Comparison of ENCODE assay signal across 8 mouse cellular contexts in genomic region chr9:123528087-123528925, GRCm38 (mm10). TPM values are rescaled to one million over a fixed set of nuclear protein-coding genes. Genes with fewer than 3 reads are reported as not detected.
DNase-seq lines count a peak whose midpoint lies in the region; ATAC-seq lines count a peak whose summit lies in the region.

No protein-coding gene starts in this region.

- no peaks in the 10 kb centered on the region for H3K27me3 ChIP-seq in forebrain, embryonic 12.5 days
- no peaks in the 10 kb centered on the region for H3K27me3 ChIP-seq in limb, embryonic 13.5 days
- H3K27me3 ChIP-seq in stomach, embryonic 15.5 days (replicated peaks) = no peaks in the 10 kb centered on the region

- peaks cover 26% of the 10 kb centered on the region for H3K4me1 ChIP-seq in forebrain, embryonic 12.5 days
- H3K4me1 ChIP-seq in limb, embryonic 13.5 days = peaks cover 25% of the 10 kb centered on the region
- H3K4me1 ChIP-seq in stomach, embryonic 15.5 days = peaks cover 12% of the 10 kb centered on the region; the same call in 1 of the 2 replicates

- H3K4me2 ChIP-seq in forebrain, embryonic 12.5 days = peak overlapping the region; percentile 67
- peak overlapping the region; percentile 73 for H3K4me2 ChIP-seq in limb, embryonic 13.5 days (replicated peaks)
- peak overlapping the region; percentile 62 for H3K4me2 ChIP-seq in stomach, embryonic 15.5 days

- peak overlapping the region; percentile 96 for H3K4me3 ChIP-seq in forebrain, embryonic 12.5 days (replicated peaks)
- peak overlapping the region; percentile 97 for H3K4me3 ChIP-seq in limb, embryonic 13.5 days
- peak overlapping the region; percentile 98 for H3K4me3 ChIP-seq in stomach, embryonic 15.5 days (replicated peaks)

- ATAC-seq in forebrain, embryonic 12.5 days (ENCODE audit: low FRiP score) = no peak
- ATAC-seq in limb, embryonic 13.5 days (ENCODE audit: low FRiP score, low read depth) = no peak
- ATAC-seq in stomach, embryonic 15.5 days (ENCODE audit: insufficient read depth, low FRiP score, low read depth) = no peak

- H3K9me3 ChIP-seq in forebrain, embryonic 12.5 days = no peaks in the 10 kb centered on the region
- no peaks in the 10 kb centered on the region for H3K9me3 ChIP-seq in limb, embryonic 13.5 days
- H3K9me3 ChIP-seq in stomach, embryonic 15.5 days = no peaks in the 10 kb centered on the region

- no peaks in the 10 kb centered on the region for H3K36me3 ChIP-seq in forebrain, embryonic 12.5 days (replicated peaks)
- no peaks in the 10 kb centered on the region for H3K36me3 ChIP-seq in limb, embryonic 13.5 days
- H3K36me3 ChIP-seq in stomach, embryonic 15.5 days = no peaks in the 10 kb centered on the region

- 28% methylated on average over 6 of the region's 6 CpGs for WGBS in forebrain, embryonic 12.5 days
- WGBS in limb, embryonic 13.5 days = 31% methylated on average over 6 of the region's 6 CpGs
- 26% methylated on average over 6 of the region's 6 CpGs for WGBS in stomach, embryonic 15.5 days

- peak overlapping the region; percentile 66 for H3K9ac ChIP-seq in forebrain, embryonic 12.5 days
- peak overlapping the region; percentile 68 for H3K9ac ChIP-seq in limb, embryonic 13.5 days
- H3K9ac ChIP-seq in stomach, embryonic 15.5 days = peak overlapping the region; percentile 43

- H3K27ac ChIP-seq in forebrain, embryonic 12.5 days = peak overlapping the region; percentile 89
- peak overlapping the region; percentile 92 for H3K27ac ChIP-seq in limb, embryonic 13.5 days
- H3K27ac ChIP-seq in stomach, embryonic 15.5 days = peak overlapping the region; percentile 94

- intact Hi-C loops in left cerebral cortex, postnatal 10 days (cut with DNase I) = loop anchor here (5.0 kb wide), 2 partner anchors 271 to 371 kb away; no protein-coding TSS in a partner anchor

- peak; percentile 49 to 54 for DNase-seq in kidney, adult 8-10 months
- DNase-seq in kidney, adult 18-20 months = no peak
- DNase-seq in NIH3T3 (ENCODE audit: low read depth) = peak; percentile 57
- no peak for DNase-seq in Muller cell, postnatal 12 days (ENCODE audit: inconsistent ontology term)
- no peak for DNase-seq in left cerebral cortex, postnatal 10 days (ENCODE audit: extremely low spot score in 1 of 2, low spot score in 2 of 2)

RNA-seq across cellular contexts. Expression of gene Sacm1l, which starts 1.3 kb away (rescaled TPM):
- polyA plus RNA-seq in forebrain, embryonic 12.5 days (2016; fragmentation: Nextera tagmentation; extraction: Ambion mirVana) = 45.3 and 49.2 TPM in 2 replicates
- 48.5 and 52.7 TPM in 2 replicates for polyA plus RNA-seq in limb, embryonic 13.5 days (2015; fragmentation: Nextera tagmentation; extraction: Ambion mirVana)
- 52.3 and 56.5 TPM in 2 replicates for polyA plus RNA-seq in stomach, embryonic 15.5 days (2015; fragmentation: Nextera tagmentation; extraction: Ambion mirVana)
- 10 to 100 TPM; 42.4 to 46.1 TPM for total RNA-seq in left cerebral cortex, postnatal 10 days (2021)

RNA-seq across cellular contexts. Expression of gene Limd1, which starts 49.8 kb away (rescaled TPM):
- 44.8 and 46.2 TPM in 2 replicates for polyA plus RNA-seq in forebrain, embryonic 12.5 days (2016; fragmentation: Nextera tagmentation; extraction: Ambion mirVana)
- polyA plus RNA-seq in limb, embryonic 13.5 days (2015; fragmentation: Nextera tagmentation; extraction: Ambion mirVana) = 50.3 and 54.9 TPM in 2 replicates
- polyA plus RNA-seq in stomach, embryonic 15.5 days (2015; fragmentation: Nextera tagmentation; extraction: Ambion mirVana) = 46.1 and 49.9 TPM in 2 replicates
- 10 to 100 TPM in 1 of 2 experiments, 1 to 10 TPM in 1; 9.9 to 10.1 TPM for total RNA-seq in left cerebral cortex, postnatal 10 days (2021)

Comparison
In these comparisons a context has a peak if more than half of its experiments do, and no peak if none do; other contexts are left out.
1. DNase-seq: peak in kidney, adult 8-10 months (2 of 2) and NIH3T3 (single experiment); none in kidney, adult 18-20 months (single experiment), Muller cell, postnatal 12 days (single experiment) and left cerebral cortex, postnatal 10 days (0 of 2).
2. Peak in every context shown above with its lines, with median percentiles within 50 percentile points of each other: H3K27ac ChIP-seq, H3K4me2 ChIP-seq, H3K4me3 ChIP-seq and H3K9ac ChIP-seq.